Mouse (Mus musculus): ENCODE measurements around the gene Arhgef10l.

Arhgef10l gene

GRCm38 (mm10) chr4:140524927-140525326, 140.9 kb downstream of the Arhgef10l start:
- DNase-seq (ENCODE audit: low spot score) = no peak

DNA sequence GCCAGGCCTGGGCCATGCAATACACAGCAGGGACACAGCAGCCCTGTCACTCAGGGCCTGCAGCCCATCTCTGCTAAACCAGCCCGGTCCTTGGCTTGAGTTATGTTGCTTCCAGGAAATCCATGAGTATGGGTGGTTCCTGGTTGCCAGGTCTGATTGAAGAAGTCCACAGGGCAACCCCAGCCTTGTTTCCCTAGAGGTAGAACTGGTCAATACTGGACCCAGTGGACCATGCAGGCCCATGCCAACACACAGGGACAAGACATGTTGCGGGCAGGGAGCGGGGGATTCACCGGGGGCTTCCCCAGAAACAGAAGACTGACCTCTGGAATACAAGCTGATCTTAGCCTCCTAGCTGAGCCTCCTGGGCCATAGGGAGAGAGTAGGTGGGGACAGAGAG, 142.9 kb downstream of the Arhgef10l start:
- no peak for DNase-seq (ENCODE audit: low spot score)

DNA sequence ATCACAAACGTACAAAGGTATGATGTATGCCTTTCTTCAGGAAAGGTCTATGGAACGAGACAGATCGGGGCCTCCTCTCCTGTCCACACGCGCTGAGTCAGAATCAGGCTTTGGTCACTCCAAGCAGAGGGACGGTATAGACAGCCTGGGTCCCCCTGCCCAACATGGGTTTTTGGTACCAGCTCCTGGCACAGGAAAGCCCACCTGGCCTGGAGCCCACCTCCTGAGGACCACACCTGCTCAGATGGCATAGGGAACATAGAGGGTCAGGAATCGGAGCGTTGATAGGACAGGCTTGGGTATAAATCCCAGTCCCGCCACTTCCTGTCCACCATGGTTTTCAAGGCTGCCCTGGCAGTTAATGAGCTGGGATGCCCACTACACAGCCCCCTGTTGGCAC, 145.1 kb downstream of the Arhgef10l start:
- DNase-seq (ENCODE audit: low spot score) = no peak

DNA sequence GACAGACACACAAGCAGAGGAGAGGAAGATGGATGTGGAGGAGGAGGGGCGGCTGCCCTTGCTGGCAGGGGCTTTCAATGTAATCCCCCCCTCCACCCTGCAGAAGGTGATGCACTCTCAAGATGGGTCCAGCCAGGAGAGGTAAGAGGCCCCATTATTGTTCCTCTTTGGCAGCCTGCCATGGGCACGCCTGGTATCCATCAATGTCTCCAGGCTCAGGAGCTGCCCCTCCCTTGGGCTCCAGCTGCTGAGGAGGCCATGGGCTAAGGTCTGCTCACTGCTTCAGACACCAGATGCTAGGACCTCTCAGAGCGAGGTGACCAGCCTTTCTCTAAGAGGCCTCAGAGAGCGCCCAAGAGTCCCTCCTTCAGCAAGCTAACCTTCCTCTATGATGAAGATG, 152.0 kb downstream of the Arhgef10l start:
- no peak for DNase-seq (ENCODE audit: low spot score)

DNA sequence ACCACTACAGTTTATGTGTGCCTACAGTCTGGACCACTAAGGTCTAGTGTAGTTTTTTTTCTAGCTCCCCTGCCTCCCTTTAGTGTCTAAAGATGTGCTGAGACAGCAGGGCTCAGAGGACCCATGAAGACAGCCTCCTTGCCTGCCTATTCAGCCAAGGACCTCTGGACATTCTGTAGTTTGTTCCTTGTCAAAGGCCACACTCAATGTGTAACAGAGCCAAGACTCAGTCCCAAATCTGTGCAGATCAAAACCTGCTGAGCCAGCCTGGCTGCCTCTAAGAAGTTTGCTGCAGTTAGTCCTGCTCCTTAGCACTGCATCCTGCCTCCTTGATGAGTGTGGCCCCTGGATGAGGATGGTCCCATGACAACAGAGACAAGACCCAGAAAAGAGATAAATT, 156.0 kb downstream of the Arhgef10l start:
- no peak for DNase-seq (ENCODE audit: low spot score)

- no peak for DNase-seq (ENCODE audit: low spot score)
Measured at GRCm38 (mm10) chr4:140507172-140507714, 158.6 kb downstream of the Arhgef10l start.

- no peak for DNase-seq (ENCODE audit: low spot score)
Measured at GRCm38 (mm10) chr4:140505608-140506002, 160.2 kb downstream of the Arhgef10l start.

- DNase-seq (ENCODE audit: low spot score) = no peak
Measured at GRCm38 (mm10) chr4:140504921-140505607, 160.7 kb downstream of the Arhgef10l start.

- DNase-seq (ENCODE audit: low spot score) = no peak
Measured at GRCm38 (mm10) chr4:140504067-140504913, 161.5 kb downstream of the Arhgef10l start.

DNA sequence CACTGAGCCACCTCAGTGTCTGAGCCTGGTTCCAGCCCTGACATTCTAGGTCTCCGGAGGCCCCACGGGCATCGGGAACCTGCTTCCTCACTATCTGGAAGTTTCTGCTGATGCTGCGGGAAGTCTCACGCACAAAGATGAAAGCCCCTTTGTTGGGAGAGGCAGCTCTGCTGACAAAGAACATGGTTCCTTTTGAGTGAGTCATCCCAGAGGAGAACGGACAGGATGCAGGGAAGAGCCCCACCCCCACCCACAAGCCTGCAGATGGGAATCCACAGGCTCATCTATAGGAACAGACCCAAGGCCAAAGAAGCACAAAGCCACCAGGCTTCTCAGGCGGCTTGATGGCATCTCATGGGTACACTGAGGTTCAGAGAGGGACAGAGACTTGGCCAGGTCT, 165.0 kb downstream of the Arhgef10l start:
- no peak for DNase-seq (ENCODE audit: low spot score)

GRCm38 (mm10) chr4:140499571-140499970, 166.2 kb downstream of the Arhgef10l start:
- no peak for DNase-seq (ENCODE audit: low spot score)

GRCm38 (mm10) chr4:140497169-140497568, 168.6 kb downstream of the Arhgef10l start:
- no peak for DNase-seq (ENCODE audit: low spot score)

- no peak for DNase-seq (ENCODE audit: low spot score)
Measured at GRCm38 (mm10) chr4:140491555-140491954, 174.3 kb downstream of the Arhgef10l start.

DNA sequence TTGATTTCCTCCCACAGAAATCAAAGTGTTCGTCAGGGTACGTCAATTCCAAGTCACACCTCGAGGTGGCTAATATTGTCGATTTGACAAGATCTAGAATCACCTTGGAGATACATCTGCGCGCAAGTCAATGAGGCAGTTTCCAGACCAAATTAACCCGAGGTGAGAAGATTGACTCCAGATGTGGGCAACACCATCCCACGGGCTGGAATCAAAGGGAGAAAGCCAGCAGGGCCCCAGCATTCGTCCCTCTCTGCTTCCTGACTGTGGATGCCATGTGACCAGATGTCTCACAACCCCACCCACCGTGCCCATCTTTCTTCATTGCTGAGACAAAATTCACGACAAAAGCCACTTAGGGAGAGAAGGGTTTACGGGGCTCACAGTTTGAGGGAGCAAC, 180.4 kb downstream of the Arhgef10l start:
- no peak for DNase-seq (ENCODE audit: low spot score)

GRCm38 (mm10) chr4:140483134-140483533, 182.7 kb downstream of the Arhgef10l start:
- DNase-seq (ENCODE audit: low spot score) = no peak

- no peak for DNase-seq (ENCODE audit: low spot score)
Measured at GRCm38 (mm10) chr4:140480369-140481067, 185.3 kb downstream of the Arhgef10l start.

DNA sequence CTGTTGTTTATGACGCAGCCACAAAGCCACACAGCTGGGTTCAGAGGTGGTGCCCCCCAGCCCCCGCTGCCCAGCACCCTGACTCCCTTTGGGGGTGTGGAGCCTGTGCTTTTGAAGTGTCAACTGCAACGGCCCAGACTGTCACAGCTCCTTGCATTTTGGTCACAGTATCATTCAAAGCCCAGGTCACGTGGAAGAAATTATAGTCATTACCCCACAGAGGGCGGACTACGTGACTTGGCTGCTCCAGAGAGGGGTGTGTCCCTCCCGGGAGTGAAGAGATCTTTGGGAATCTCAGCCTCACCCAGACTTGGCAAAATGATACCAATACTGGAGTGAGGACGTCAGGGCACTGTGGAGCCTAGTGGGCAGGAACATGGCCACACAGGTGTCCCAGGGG, 190.6 kb downstream of the Arhgef10l start:
- DNase-seq (ENCODE audit: low spot score) = no peak

DNA sequence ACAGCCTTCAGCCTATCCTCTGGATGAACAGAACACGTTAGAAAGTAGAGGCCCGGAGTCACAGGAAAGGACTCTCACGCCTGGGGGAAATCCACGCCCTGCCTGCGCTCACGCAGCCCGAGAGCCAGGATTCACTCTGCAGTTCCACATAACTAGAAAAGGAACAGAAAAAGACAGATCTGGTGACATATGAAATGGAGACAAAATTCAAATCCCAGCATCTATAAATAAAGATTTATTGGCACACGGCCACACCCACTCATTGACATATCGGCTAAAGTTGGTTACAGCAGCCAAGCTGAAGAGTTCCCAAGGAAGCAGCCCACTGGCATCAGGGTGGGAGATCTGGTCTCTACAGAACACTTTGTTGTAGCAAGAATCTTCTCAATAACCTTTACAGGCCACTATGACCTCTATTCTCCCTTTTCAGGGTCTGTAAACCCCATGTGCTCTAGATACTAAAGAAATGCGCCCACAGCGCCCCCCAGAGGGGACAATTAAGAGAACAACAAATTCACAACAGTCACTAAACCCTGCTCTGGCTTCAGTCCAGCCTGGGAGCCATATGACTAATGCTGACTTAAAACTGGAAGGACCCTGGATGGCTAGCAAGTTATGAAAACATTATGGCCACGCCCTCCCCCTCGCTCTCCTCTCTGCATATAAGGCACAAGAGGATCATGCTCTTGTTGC, 195.9 kb downstream of the Arhgef10l start:
- no peak for DNase-seq (ENCODE audit: low spot score)

DNA sequence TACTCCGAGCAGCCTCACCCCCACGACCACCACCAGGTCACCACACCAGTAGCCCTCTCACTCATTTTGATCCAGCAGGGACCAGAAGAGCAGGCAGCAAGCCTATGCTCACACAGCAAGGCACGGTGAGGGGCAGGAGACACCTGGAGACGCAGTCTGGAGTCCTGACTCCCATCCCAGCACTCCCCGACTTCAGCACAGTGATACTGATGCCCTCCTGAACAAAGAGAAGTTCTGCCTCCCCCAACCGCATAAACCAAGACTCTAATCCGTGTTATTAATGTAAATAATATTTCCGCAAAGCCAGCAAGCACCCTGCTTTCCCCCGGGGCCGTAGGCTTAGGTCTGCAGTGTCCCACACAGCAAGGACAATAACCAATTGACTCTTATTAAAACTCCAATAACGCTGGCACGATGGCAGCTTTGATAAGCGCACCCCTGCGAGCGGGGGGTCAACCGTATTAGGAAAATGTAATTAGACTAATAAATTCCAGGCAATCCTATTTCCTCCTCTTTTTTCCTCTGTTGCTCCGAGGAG, 198.5 kb downstream of the Arhgef10l start:
- DNase-seq (ENCODE audit: low spot score) = no peak
